Mouse (Mus musculus): Measurements from ENCODE around the gene Gm20388.
A peak's percentile ranks its signal among the peaks of the same experiment; 100 is the strongest.

Gene Gm20388

DNA sequence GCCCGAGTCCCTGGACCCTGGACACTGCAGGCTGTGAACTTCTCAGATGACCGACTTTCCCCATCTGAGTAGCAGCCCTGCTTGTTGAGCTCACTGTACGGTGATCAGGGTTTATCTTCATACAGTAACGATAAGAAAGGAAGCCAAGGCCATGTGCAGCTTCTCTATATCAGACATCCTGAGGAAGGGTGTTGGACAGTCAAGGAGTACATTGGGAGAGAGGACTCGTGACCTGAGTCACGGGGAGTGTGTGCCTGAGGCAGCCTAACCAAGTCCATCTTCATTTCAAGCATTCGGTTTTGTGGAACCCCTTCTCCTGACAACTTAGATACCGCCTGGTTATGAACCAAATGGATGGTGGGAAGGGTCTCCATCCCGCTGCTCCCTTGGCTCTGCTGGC lies 1964.9 kb downstream of the Gm20388 start:
- no peak for DNase-seq (ENCODE audit: low spot score in 2 of 2)

- no peak for DNase-seq (ENCODE audit: low spot score in 2 of 2)
Measured at GRCm38 (mm10) chr8:121877212-121877611, 1966.6 kb downstream of the Gm20388 start.

- DNase-seq (ENCODE audit: low spot score in 2 of 2) = no peak
Measured at GRCm38 (mm10) chr8:121877828-121878480, 1967.3 kb downstream of the Gm20388 start.

- no peak for DNase-seq (ENCODE audit: low spot score in 2 of 2)
Measured at GRCm38 (mm10) chr8:121879712-121880111, 1969.1 kb downstream of the Gm20388 start.

DNA sequence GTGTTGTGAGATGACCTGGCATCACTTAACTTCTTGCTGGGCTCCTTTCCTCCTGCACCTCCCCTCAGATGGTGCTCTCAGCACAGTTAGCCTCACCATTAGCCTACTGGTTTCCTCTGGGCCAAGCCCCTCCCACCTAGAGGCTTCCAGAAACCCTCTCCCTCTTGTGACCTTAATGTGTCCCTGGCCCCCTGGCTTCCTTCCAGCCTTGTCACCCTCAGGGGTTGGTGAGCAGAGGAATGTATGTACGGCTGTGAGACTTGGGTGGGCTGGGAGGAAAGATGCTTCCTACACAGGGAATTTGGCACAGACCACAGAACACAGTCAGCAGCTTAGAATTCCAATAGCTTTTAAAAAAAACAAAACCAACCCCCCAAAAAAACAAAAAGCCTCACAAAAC lies 1970.2 kb downstream of the Gm20388 start:
- DNase-seq (ENCODE audit: low spot score in 2 of 2) = no peak

DNA sequence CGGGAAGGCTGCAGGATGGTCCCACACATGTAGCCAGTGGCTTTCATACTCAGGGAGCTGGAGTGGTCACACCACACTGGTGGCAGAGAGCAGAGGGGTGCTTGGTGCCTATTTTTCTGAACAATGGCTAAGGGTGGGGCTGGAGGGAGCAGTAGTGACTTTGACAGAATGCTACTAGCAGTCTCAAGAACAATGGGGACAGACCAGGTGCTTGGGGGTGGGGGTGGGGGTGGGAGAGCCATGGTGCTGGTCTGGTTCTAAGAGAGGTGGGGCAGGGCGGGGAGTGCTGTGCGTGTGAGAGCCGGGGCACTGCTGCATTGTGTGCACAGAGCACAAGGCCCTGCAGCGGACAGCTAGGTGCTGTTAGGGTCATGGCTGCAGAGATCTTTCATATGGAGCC lies 1971.3 kb downstream of the Gm20388 start:
- DNase-seq (ENCODE audit: low spot score in 2 of 2) = no peak

- DNase-seq (ENCODE audit: low spot score in 2 of 2) = no peak
Measured at GRCm38 (mm10) chr8:121884181-121884580, 1973.5 kb downstream of the Gm20388 start.

GRCm38 (mm10) chr8:121885001-121885400 lies 1974.4 kb downstream of the Gm20388 start:
- DNase-seq (ENCODE audit: low spot score in 2 of 2) = no peak

GRCm38 (mm10) chr8:121885433-121885832 lies 1974.8 kb downstream of the Gm20388 start:
- no peak for DNase-seq (ENCODE audit: low spot score in 2 of 2)

DNA sequence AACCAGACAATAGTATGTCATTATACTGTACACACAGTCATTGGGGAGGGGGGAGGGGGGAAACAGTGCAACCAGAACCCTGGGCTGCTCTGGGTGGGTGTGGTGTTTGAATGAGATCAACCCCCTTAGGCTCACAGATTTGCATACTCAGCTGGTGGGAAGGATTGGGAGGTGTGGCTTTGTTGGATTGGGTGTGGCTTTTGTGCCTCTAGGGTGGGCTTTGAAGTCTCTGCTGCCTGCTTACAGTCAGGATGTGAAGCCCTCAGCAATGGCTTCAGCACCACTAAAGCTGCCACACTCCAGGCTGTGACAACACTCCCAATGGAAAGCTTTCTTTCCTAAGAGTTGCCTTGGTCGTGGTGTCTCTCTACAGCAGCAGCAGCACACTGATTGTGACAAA lies 1976.9 kb downstream of the Gm20388 start:
- no peak for DNase-seq (ENCODE audit: low spot score in 2 of 2)

GRCm38 (mm10) chr8:121889317-121889716 lies 1978.7 kb downstream of the Gm20388 start:
- DNase-seq (ENCODE audit: low spot score in 2 of 2) = no peak

DNA sequence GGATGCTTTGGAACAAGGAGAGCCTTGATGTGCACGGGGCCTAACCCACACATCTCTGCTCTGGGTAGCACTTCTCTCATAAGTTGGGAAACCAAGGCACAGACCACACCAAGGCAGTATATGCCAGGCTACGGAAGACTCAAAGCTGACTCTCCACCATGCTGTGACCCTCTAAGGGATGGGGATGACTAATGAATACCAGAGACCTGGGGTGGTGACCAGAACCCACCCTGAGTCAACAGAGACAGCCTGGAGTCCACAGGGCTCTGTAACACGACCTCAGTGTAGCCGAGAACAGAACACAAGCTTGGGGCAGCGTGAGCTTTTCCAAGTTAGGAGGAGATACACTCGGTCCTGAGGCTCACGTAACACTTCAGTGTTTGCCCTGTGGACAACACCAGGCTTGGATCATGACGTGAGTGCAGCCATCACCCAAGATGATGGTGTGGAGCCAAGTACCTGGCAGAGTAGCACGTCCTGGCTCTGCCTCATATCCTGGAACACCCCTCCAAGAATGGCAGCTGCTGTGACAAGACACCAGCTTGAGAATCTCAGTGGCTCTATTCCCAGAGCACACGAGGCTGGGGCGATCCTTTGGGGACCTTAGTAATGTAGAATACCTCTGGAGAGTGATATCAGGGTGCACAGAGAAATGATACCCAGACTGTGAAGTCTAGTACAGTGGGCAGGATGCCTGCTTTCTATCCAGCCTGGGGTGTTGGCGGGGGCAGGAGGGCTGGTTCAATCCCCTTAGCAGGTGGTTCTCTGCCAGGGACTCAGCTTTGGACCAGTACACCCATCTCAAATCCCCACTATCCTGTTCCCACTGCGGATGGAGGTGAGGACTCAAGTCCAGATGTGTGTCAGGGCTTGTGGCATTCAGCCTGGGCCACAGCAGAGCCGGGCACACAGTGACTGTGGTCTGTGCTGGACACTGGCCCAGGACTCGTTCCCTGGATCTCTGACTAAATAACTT lies 1979.5 kb downstream of the Gm20388 start:
- DNase-seq (ENCODE audit: low spot score in 2 of 2) = no peak

DNA sequence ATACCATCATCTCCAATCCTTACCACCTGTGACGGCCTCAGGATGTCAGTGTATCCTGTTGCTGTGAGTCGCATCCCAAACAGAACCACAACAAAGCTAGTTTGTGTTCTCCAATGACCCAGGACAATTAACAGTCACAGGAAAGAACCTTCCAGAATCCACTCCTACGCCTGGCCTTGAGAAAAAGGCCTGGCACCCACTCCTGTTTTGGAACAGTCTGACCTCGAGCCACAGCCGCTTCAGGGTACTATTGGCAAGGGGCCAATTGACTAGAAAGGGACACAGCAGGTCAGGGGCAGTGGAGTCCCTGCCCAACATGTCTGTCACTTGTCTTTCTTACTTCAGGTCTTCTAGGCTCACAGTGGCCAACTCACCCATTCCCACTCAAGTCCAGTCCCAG lies 1982.2 kb downstream of the Gm20388 start:
- no peak for DNase-seq (ENCODE audit: low spot score in 2 of 2)

- DNase-seq (ENCODE audit: low spot score in 2 of 2) = no peak
Measured at GRCm38 (mm10) chr8:121895910-121896309, 1985.3 kb downstream of the Gm20388 start.

- no peak for DNase-seq (ENCODE audit: low spot score in 2 of 2)
Measured at GRCm38 (mm10) chr8:121896476-121897145, 1986.0 kb downstream of the Gm20388 start.

DNA sequence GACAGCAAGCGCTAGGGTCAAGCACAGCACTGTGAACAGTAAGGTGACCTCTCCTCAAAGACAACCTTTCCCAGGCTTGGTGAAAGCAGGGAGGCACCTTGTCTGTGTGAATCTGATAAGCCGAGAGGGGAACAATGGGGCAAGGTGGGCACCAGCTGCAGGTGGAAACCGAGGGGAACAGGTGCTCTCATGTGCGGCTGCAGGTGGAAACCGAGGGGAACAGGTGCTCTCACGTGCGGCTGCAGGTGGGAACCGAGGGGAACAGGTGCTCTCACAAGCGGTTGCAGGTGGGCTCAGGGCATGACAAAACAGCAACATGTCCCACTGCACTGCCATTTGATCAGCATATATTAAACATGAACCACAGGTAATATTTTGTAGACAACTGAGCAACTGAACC lies 1986.6 kb downstream of the Gm20388 start:
- DNase-seq (ENCODE audit: low spot score in 2 of 2) = no peak

DNA sequence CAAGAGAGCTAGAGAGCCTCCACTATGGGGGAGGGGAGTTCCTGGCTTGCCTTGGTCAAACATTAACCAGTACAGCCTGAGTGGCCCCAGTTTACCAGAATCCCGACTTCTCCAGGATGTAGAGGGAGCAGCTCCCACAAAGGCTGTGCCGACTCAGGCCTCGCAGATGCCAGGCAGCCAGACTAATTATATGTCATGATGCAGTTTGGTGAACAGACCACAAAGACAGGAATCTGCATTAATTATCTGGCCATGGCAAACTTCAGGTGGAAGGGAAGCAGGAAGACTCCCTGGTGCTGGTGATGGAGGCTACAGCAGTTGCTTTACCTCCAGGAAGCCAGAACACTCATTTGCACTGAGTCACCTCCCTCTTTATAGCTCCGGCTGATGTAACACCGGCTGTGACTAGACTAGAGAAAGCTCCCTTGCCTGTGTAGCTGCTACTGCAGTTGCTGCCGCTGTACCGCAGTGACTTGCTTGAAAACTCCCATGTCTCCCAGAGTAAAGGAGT lies 1987.3 kb downstream of the Gm20388 start:
- DNase-seq (ENCODE audit: low spot score in 2 of 2) = peak in 1 of 2 experiments; percentile 20

DNA sequence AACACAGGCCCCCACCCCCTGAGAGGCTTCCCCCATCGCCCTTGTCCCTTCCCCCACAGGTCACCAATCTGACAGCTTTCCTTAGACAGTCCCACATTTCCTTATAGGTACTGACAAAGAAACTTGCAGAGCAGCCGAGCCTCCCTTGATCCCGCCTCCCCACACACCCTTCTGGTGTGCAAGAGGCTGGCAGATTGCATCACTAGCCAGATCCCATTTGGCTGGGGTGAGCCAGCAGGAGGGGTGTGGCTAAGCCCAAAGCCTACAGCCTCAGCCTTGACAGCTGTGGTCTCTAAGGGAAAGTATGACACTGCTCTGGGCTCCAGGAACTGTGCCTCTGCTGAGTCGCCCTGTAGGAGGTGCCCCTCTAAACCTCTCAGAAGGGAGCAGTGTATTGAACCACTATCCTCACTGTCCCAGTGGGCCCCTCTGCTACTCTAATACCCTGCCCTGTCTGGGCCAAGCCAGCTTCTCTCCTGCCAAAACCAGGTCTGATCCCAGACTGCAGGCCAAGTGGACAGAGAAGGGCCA lies 1987.8 kb downstream of the Gm20388 start:
- DNase-seq (ENCODE audit: low spot score in 2 of 2) = peak; percentile 46 to 86

- DNase-seq (ENCODE audit: low spot score in 2 of 2) = no peak
Measured at GRCm38 (mm10) chr8:121899180-121900044, 1988.8 kb downstream of the Gm20388 start.

GRCm38 (mm10) chr8:121901498-121902236 lies 1991.0 kb downstream of the Gm20388 start:
- peak in 1 of 2 experiments; percentile 31 for DNase-seq (ENCODE audit: low spot score in 2 of 2)

Measured in urinary bladder, adult 18-20 months (tissue).